Mouse (Mus musculus) adrenal gland, adult 2 months (tissue): ENCODE measurements around the gene Tmem63a. TPM values are rescaled to one million over a fixed set of nuclear protein-coding genes. Genes with fewer than 3 reads are reported as not detected.

ENCODE experiments used
- DNase-seq: peaks from one replicate; pipeline ENCODE4 v3.0.0; 2021
- polyA plus RNA-seq: library from polyadenylated mRNA; depleted of rRNA; stranded (reverse); fragments of >200 nt; gene quantifications from 2 replicates; pipeline ENCODE4 v1.2.3, GENCODE M21; 2012; rRNA removed
- total RNA-seq, 2 experiments: library from RNA; stranded (reverse); gene quantifications; 2 replicates each; pipeline ENCODE4 v1.2.3; 2021

Gene Tmem63a
- total and polyA plus RNA-seq, 3 experiments: 52.8 to 238 (median 66.0) TPM

DNA sequence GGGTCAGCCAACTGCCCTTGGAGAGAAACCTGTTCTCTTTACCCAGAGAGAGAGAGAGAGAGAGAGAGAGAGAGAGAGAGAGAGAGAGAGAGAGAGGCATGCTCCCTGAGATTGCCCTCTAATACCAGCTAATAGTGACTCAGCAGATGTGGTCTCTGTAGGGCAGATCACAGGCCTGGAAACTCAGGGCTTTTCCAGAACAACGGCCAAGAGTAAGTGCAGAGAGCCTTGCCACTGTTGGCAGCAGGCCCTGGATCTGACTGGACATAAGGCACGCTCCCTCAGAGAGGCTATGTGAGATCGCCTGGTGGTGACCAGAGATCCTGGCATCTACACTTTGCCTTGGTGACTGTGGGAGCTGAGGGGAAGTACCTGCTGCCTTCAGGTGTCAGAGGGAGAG is 67.6 kb downstream of the Tmem63a start:
- DNase-seq: peak; percentile 92

DNA sequence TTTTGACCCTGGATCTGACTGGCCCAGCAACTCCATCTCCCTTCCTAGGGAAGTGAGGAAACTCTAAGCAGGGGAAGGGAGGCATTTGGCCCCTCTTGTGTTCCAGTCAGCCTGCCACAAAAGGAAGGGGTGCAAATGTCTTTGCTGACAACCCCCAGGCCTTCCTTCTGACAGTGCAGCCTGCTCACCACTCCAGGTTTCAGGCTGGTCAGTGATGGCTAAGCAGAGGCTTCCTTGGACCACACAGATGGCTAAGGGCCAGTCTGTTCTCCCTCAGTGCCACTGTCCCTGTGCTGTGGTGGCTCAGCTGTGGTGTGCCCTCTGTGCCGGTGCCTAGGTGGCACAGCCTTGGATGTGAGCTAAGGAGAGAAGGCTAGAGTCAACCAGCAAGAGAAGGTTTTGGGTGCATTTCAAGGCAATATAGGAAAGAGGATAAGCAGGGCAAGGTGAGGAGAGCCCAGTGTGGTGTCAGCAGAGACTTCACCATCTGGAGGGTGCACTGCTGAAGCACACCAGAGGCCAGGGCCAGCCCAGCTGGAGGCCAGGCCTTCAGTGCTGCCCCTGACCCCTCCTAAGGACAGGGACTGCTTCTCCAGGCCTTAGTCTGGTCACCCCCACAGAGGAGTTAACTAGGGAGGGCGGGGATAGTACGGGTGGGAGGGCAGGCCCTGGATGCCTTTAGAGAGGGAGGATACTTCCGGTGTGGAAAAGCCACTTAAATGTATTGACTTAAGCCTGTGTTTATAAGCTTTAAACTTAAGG is 68.2 kb downstream of the Tmem63a start:
- peak; percentile 57 for DNase-seq

DNA sequence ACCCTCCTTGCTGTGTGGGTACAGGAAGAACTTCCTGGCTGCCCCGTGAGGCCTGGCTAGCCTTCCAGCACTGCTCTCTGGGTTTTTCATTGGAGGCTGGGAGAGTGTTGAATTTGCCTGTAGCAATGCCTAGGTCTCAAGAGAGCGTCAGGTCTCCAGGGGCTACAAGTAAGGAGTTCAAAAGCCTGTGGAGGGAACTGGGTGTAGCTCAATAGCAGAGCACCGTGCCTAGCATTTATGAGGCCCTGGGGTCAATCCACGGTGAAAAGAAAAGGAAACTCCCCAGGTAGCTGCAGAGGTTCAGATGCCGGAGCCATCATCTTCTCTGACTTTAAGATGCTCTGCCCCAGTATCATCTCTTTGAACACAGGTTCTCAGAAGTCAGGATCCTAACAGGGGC is 69.5 kb downstream of the Tmem63a start:
- no peak for DNase-seq

DNA sequence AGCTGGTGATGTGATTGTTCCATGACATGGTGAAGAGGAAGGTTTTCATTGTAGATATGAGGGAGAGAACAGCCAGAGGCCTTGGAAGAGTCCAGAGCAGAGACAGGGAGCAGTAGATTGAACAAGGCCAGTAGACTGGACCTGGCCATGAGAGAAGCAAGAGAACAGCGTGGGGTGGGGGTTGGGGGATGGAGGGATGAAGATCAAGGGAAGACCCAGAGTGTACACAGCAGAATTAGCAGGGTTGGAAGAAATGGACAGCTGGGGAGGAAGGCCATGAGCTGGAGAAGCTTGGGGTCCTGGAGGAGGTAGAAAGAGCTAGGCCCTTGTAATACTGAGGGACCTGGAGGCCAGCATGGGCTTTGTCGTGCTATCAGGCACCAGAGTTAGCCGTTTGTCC is 70.3 kb downstream of the Tmem63a start:
- no peak for DNase-seq

DNA sequence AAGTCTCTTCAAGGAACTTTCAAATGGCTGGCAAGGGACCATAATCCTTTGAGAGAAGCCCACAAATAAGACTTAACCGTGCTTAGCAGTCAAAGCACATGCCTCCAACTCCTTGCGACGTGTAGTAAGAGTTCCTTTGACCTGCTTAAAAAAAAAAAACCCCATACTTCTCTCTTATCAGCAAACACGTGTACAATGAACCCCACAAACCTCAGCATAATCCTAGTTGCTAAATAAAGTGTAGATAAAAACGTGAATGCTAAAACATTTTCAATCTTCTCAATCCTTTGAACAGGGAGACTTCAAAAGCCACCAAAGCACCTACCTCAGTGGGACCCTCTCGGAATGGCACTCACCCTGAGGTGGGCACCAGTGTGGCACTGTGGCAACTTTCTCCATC is 71.3 kb downstream of the Tmem63a start:
- DNase-seq: no peak

DNA sequence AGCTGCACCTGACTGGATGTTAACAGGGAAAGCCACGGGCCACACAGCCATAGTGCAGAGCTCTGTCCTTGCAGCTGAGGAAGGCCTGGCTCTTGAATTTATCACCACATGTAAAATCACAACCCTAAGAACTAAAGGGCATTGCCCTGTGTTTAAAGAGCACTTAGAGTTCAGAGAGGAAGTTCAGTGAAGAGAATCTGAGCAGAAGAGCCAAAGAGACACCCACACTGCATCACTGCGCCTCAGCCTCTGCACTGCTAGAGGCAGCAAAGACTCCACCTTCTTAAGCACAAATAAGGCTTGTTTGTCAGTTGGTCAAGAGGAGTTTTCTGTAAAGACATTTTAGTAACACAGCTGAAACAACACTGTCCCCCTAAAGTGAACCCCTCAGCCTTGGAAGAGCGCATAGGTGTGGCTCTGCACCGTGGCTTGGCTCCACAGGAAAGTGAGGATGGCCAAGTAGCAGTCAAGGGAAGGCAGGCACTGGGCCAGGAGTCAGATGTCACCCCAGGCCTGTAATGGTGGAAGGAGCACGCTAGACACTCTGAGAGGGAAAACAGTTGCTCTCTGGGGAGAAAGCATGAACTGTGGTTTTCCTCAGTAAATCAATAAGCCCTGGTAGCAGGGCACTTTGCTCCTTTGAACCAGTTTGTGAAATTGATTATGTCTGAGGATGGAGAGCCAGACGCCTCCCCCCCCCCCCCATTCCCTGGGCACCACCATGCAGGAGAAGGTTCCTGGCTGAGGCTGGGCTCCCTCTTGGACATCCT is 72.8 kb downstream of the Tmem63a start:
- DNase-seq: peak; percentile 67

DNA sequence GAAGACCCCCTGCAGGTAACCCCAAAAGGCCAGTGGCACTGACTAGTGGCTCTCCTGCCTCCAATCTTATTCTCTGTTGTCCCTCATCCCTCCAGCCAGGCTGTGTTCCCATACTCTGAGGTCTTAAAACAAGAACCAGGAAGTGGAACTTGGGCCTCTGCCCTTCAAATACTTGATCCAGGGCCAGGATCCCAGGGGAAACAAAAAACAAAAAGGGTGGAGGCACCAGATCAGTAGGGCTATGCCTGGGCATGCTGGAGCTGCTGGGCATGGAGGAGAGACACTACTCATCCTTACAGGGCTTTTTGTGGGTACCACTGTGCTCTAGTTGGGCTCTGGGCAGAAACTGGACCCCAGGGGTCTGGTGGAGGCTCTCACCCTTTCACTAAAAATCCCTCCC is 73.4 kb downstream of the Tmem63a start:
- peak; percentile 84 for DNase-seq

DNA sequence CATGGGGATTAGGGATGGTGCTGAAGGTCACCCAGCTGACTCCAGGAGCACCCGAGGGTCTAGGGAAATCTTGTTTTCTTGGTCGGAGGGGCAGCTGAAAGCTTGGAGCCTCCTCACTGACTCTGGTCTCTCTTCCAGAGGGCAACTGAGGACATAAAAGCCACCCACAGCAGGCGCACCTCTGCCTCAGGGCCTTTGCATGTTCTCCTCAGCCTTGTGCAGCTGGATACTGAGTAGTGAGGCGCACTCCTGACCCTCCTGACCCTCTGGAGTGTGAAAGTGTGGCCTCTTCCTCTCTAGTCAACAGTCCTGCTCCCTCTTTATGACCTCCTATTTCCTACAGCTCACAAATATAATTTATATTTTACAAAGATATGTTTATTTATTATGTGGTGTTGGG is 73.9 kb downstream of the Tmem63a start:
- DNase-seq: no peak

DNA sequence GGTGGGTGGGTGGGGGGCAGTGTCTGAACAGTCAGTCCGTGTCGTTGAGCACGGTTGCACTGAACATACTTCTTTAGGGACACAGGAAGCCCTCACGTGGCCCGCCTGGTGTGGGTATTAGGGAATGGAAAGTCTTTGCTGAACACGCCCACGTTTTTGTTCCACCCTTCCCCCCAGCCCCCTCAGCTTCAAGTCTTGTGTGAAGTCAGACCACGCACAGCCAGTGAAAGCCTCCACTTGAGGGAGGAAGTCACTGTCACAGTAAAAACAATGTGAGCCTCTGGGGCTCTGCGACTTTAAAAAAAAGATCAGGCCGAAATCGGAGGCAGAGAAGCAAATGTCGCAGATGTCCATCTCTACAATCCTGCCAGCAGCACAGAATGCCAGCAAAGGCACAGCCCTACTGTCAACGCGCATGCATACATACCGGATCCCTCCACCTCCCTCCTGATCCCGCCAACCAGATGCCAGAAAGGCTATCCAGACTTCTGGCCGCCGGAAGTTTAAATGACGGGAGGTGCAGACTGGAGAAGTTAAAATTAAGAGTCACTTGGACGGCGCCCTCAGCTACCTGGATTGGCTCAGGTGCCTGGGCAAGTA is 74.5 kb downstream of the Tmem63a start:
- peak; percentile 81 for DNase-seq

DNA sequence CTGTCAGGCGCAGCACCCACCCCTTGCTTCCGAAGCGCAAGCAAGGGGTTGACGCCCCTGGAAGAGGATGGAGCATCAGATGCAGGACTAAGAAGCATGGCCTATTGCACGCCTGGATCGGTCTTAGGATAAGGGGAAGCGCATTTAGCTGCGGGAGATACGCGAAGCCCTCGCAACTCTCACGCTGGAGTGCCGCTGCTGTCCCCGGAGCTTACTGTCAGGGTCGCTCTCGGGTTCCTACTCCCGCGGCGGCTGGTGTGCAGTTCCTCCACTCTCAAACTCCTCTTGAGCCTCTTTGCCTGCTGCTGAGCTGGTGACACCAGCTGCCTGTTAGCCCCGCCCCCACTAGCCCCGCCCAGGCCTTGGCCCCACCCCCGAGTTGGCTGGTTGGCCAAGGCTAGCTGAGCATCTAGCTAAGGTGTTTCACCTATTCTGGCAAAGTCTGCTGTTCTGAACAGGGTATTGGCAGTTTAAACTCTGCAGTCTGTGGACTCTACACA is 75.1 kb downstream of the Tmem63a start:
- peak; percentile 91 for DNase-seq

DNA sequence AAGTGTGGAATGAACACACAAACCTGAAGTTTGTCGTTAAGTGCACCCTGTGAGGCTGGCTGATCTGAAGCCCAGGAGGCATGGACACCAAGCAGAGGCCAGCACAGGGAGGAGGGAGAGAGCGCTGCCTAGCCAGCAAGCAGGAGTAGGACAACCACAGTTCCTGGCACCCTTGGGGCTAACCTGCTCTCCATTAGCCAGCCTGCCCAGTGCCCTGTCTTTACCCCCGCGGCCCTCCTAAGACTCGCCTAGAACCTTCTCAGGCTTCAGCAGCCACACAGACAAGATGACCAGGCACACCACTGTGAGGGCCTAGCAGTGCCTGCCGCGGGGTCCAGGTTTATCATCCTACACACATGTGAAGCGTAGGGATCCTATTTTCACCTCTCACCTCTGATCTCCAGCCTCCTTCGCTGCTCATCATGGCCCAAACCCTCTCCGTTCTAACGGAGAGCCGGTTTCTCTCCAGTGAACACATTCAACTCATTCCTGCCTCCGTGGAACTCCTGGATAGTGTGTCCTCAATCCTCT is 75.8 kb downstream of the Tmem63a start:
- DNase-seq: no peak

DNA sequence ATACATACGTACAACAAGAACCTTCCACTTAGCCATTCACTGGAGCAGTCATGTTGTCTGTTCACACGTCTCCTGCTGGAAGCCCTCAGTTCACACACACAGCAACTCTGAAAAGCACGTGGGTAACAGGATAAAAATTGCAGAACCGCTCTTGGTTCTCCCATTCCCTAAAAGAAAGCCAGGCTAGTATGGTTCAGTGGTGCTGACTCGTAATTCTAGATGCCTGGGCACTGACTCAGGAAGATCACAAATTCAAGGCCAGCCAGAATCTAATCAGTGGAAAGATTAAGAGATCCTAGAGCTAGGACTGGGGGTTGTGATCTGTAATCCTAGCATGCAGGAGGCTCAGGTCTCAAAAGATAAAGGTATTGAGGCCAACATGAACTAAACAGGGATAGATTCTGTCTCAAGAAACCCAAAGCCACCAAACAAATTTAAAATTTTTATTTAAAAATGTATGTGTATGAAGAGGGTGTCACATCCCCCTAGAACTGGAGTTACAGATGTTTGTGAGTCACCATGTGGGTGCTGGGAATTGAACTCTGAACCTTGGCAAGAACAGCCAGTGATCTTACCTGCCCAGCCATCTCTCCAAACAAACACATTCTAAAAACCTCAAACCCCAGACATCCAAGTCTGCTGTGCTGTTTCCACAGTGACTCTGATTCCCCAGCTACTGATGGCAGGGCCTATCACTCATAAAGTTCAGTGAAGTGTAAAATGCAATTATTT is 78.8 kb downstream of the Tmem63a start, which contains the start of gene Ephx1:
Gene Ephx1 (minus strand): TSS at position 149 of the 732 bp plus-strand sequence.
- peak; percentile 63 for DNase-seq

DNA sequence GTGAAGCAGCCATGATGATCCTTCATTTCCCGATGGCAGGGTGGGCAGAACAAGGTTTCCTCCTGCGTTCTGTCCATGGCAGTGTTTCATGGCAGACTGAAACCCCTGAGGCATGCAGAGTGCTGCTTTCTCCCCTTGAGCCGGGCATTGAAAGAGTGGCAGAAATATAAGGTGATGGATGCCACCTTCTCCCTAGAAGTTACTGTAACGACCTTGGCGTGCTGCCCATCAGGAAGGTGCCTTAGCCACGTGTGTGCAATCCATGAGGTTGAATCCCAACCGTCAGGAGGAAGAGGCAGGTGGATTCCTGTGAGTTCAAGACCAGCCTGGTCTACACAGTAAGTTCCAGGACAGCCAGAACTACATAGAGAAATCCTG is 79.3 kb downstream of the Tmem63a start:
- DNase-seq: no peak

DNA sequence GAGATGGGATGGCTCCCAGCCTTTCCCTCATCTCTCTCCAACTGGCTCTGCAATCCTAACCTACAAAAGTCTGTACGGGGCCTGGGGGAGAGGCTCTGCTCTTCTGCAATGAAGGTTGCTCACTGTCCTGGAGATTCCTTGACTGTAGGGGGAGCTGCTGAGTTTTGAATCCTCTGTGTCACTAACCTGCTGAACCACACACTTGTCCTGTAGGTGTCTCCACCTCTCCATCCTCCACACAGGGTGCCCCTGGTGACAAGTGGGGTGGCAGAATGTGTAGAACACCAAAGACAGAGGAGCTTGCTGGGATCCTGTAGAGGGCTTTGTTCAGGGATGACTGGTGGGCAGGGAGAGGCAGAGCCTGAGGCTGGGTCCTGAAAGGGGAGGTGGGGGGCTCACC is 80.1 kb downstream of the Tmem63a start:
- peak; percentile 77 for DNase-seq

Other genes with a start within 250 kb of the Tmem63a start
- not detected for gene Mixl1, start 245.3 kb upstream of the Tmem63a start, total RNA-seq
- 0.07 TPM in 1 of 2 replicates, not detected in the other for gene Mixl1, start 245.3 kb upstream of the Tmem63a start, polyA plus RNA-seq
- 10 to 100 TPM; 45.0 to 53.1 TPM for gene Acbd3, start 216.3 kb upstream of the Tmem63a start, total RNA-seq
- gene Acbd3, start 216.3 kb upstream of the Tmem63a start, polyA plus RNA-seq: 10.8 and 11.1 TPM in 2 replicates
- 100 to 1,000 TPM; 639 to 657 TPM for gene H3f3a, start 128.4 kb upstream of the Tmem63a start, total RNA-seq
- gene H3f3a, start 128.4 kb upstream of the Tmem63a start, polyA plus RNA-seq: 103 and 113 TPM in 2 replicates
- gene Sde2, start 91.2 kb upstream of the Tmem63a start, total RNA-seq: 10 to 100 TPM; 19.6 to 21.3 TPM
- 3.2 and 4.7 TPM in 2 replicates for gene Sde2, start 91.2 kb upstream of the Tmem63a start, polyA plus RNA-seq
- under 1 TPM; 0.58 to 0.76 TPM for gene Lefty2, start 49.2 kb upstream of the Tmem63a start, total RNA-seq
- gene Lefty2, start 49.2 kb upstream of the Tmem63a start, polyA plus RNA-seq: 0.19 and 0.83 TPM in 2 replicates
- gene Pycr2, start 38.1 kb upstream of the Tmem63a start, total RNA-seq: 10 to 100 TPM; 24.1 to 46.1 TPM
- 80.7 and 88.7 TPM in 2 replicates for gene Pycr2, start 38.1 kb upstream of the Tmem63a start, polyA plus RNA-seq
- 10 to 100 TPM in 1 of 2 experiments, 1 to 10 TPM in 1; 2.0 to 11.3 TPM for gene Lefty1, start 7.3 kb upstream of the Tmem63a start, total RNA-seq
- 34.2 and 35.6 TPM in 2 replicates for gene Lefty1, start 7.3 kb upstream of the Tmem63a start, polyA plus RNA-seq
- 100 to 1,000 TPM; 209 to 314 TPM for gene Ephx1, start 78.6 kb downstream of the Tmem63a start, total RNA-seq
- gene Ephx1, start 78.6 kb downstream of the Tmem63a start, polyA plus RNA-seq: 112 and 140 TPM in 2 replicates
- gene 9130409I23Rik, start 108.9 kb downstream of the Tmem63a start, total RNA-seq: not detected
- gene 9130409I23Rik, start 108.9 kb downstream of the Tmem63a start, polyA plus RNA-seq: not detected in 2 replicates
- gene Nvl, start 201.9 kb downstream of the Tmem63a start, total RNA-seq: 10 to 100 TPM; 15.3 to 16.6 TPM
- 6.3 and 7.0 TPM in 2 replicates for gene Nvl, start 201.9 kb downstream of the Tmem63a start, polyA plus RNA-seq
- gene Cnih4, start 202.3 kb downstream of the Tmem63a start, total RNA-seq: 10 to 100 TPM; 69.0 to 71.5 TPM
- gene Cnih4, start 202.3 kb downstream of the Tmem63a start, polyA plus RNA-seq: 6.0 and 9.2 TPM in 2 replicates